Mouse (Mus musculus): ENCODE data around the gene Tex26.

Gene Tex26

DNA sequence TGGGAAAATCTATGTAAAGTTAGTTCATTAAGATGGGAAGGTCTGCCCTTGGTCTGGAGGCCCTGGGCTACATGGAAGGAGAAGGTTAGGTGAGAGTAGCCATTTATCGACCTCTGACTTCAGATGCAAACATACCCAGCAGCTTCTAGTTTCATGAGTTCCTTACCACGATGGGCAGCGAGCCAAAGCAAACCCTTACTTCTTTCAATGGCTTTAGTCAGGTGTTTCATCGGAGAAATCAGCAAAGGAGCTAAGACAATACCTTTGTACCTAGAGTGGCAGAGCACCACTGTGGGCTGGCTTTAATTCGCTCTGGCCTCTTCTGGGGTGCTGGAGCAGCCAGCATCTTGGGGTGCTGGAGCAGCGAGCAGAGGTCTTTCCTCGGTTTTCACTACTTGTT is 5.8 kb upstream of the Tex26 start:
- DNase-seq (ENCODE audit: low spot score): no peak

DNA sequence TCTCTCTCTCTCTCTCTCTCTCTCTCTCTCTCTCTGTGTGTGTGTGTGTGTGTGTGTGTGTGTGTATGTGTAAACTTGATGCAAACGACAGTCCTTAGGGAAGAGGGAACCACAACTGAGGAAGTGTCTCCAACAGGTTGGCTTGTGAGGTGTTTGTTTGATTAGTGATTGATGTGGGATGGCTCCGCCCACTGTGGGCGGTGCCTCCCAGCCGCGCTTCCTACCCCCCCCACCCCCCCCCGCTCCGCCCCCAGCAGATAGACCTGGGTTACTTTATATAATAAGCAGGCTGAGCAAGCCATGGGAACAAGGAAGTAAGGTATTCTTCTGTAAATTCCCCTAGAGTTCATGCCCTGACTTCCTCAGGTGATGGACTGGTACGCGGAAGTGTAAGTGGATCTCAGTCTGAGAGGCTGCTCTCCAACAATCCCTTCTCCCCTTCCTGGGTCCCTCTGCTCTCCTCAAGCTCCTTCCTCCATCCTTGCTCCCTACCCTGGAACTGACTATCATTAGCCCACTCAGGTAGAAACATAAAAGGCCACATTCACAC is 5.2 kb upstream of the Tex26 start:
- DNase-seq (ENCODE audit: low spot score): no peak

DNA sequence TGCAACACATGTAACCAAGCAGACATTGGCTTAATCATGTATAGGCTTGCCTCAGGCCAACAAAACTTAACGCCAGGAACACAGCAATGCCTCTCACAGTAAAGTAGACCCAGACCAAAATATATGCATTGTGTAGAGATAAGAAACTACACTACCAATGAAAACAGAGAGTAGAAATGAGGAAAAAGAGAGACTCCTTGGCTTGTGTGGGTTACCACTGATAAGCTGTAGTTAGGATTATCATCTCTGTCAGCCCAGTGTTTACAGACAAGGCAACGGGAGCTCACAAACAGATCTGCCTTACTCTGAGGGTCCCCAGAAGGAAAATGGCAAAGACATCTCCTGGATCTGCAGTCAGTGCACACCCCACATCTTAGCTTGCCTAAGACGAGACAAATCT is 2.9 kb upstream of the Tex26 start:
- DNase-seq (ENCODE audit: low spot score): no peak

DNA sequence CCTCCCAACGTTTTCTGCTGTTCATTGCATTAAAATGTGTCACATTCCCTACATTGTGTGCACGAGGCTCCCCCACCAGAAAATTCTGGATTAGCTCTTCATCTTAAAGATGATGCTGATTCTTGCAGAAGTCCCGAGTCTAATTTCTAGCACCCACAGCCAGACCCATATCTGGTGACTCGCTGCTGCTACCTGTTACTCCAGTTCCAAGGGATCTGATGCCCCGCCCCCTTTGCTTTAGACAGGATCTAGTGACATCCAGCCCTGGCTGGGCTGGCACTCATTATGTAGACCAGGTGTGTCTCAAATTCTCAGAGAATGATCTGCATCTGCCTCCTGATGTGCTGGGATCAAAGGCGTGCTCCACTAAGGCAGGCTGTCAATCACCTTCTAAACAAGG is 2.3 kb upstream of the Tex26 start:
- DNase-seq (ENCODE audit: low spot score): no peak

DNA sequence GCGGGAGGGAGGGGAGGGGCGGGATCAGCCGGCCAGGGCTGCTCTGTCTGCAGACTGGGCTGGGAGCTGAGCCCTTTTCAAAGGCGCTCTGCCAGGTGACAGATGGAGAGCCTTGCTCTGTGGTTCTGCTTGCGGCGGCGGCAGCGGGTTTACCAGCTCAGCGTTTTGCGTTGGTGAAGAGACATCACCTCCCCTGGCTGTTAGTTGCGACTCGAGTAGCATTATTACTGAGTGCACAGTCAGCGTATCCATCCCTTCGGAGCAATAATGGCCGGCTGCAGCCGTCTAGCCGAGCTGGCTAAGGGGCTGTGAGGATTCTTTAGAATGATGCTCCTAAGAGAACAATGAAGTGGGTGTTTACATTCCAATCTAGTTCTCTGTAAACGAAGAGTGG is 717 bp downstream of the Tex26 start:
- DNase-seq (ENCODE audit: low spot score): peak; percentile 44

DNA sequence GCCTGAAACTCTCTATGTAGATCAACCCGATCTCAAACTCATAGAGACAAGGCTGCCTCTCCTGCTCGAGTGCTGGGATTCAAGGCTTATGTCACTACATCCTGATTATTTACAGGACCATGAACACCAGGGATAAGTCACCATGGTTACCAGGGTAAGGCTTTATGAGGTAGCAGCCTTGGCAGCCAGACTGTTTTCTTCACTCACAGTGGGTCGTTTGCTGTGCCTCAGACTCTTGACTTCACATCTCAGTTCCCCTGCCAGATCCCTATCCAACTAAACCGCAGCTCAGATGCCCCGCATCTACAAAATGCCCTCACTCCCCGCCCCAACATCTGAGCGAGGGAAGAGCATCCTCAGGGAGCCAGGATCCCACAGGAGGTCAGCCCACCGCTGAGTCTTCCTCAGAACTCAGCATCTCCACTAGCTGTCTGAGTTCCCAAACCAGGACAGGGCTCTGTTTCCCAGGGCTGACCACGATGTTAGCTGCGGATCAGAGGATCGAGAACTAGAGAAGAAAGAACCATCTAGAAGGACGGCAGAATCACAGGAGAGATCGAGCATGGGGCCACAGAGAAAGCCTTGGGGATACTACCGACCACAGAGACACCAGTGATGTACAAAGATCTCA is 2.3 kb downstream of the Tex26 start:
- DNase-seq (ENCODE audit: low spot score): no peak

DNA sequence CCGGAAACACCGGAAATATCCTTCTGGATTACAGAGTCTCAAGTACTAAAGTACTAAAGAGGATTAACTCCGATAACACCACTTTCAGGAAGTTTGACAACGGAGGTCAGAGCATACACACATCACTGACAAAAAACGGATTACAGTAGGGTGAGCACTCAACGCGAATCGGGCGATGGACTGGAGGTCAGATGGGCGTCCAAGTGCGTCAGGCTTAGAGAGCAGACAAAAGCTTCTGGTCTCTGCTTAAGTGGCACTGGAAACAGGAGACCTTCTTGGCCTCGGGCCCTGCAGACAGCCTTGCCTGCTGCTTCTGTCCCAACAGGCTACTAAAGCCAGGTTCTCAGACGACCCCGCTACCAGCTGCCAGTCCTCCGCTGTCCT is 2.8 kb downstream of the Tex26 start:
- DNase-seq (ENCODE audit: low spot score): no peak

DNA sequence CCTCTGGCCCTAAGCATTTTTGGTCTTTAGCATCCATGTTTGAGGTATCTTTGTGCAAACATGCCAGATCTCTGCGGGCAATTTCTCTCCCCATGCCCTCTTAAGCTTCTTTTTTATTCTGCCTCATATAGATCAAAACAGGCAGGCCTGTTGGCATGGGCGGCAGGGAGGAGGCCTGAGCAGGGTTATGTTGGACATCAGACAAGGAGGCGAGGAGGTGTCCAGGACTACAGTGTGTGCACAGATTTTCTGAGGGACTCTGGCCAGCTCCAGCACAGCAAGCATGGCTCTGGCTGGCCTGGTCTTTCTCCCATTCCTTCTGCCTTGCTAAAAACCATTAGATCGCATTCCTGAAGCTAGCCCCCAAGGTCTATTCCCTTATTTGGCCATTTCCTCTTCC is 5.0 kb downstream of the Tex26 start:
- DNase-seq (ENCODE audit: low spot score): no peak

DNA sequence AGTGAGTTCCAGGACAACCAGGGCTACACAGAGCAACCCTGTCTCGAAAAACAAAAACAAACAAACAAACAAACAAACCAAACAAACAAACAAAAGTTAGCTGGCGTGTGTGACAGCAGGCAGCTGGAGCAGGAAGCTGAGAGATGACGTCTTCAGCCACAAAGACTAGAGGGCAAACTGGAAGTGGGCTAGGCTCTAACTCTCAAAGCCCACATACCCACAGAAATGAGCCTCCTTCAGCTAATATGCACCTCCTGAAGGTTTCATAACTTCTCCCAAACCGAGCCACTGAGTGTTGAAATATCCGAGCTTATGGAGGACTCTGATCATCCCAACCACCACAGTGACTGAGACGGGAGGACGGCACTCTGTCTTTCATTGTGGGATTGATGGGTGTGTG is 7.0 kb downstream of the Tex26 start:
- DNase-seq (ENCODE audit: low spot score): no peak

DNA sequence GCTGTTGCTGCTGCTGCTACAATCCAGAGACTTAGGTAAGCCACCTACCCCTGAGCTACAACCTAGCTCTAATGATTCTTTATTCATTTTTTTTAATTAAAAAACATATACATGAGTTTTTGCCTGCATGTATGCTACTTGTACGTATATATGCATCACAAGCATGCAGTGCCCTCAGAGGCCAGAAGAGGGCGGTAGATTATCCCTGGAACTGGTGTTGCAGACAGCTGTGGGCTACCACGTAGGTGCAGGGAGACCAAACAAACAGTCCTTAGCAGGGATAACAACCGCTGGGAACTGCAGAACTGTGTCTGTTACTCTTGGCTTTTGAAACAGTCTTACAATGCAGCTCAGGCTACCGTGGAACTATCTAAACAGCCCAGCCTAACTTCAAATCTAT is 8.3 kb downstream of the Tex26 start:
- DNase-seq (ENCODE audit: low spot score): no peak

DNA sequence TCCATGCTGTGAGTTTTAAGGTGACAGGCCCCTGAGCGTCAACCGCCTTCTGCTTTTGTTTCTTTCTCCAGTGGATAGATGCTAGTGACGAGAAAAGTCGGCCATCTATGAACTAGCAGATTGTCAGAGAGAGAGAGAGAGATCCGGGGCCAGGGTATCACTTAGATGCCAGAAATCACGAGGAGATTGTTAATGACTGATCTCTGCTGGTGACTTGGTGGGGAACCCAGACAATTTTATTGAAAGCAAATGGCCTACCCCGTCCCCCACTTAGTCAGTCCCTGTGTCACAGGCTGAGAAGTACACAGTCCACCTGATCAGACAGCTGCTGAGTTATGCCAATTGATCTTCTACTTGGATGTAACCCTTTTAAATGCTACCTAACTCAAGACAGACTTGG is 9.9 kb downstream of the Tex26 start:
- DNase-seq (ENCODE audit: low spot score): no peak

DNA sequence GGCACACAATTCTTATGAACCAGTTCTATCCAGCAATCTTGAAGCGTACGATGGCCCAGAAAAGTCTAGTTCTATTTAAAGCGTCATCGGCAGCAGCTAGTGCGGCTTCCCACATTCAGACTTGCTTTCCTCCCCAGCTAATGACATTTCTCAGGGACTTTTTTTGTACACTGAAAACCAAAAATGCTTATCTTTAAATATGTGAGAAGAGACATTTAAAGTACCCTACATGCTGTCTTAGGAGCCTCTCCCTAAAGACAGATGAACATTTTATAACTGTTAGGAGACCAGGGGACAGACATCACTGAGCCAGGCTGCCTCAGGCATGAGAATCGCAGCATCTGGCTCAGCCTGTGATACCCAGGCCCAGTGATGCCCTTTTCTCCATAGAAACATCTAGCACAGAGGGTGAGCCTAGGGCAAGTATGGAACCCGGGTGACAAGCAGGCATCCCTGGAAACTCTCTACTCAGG is 11.8 kb downstream of the Tex26 start:
- DNase-seq (ENCODE audit: low spot score): peak; percentile 34

DNA sequence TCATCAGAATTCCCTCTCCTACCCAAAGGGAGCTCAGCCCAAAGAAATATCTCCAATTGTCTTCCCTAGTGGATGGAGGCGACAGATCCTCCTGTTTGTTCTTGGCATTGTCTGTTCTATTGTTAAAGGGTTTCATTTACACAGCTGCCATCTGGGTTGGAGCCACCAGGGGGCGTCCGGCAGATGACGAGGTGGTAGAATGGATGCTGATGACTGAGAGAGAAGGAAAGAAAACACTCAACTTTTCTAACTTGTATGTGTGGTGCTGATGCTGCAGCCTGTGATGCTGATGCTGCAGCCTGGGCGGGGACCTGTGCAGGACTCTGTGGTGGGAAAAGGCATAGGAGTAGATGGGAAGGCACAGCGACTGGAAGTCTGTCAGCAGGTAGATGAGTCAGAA is 14.8 kb downstream of the Tex26 start:
- DNase-seq (ENCODE audit: low spot score): peak; percentile 39

DNA sequence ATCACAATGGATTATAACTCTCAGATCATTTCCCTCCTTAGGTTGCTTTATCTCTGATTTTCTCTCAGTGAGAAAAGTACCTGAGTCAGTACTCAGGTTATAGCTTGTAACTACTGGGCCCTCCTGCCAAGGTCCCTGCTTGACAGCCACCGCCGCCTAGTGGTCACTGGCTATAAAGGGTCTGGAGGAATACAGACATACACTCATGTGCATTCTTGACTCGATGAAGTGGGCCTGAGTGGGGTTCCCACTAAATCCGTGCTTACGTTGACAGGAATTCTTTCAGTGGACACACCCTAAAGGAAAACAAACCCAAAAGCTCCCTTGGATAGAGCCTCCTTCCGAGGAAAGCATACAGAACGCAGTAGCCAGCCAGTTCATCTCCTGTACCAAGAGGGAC is 17.1 kb downstream of the Tex26 start:
- DNase-seq (ENCODE audit: low spot score): no peak

DNA sequence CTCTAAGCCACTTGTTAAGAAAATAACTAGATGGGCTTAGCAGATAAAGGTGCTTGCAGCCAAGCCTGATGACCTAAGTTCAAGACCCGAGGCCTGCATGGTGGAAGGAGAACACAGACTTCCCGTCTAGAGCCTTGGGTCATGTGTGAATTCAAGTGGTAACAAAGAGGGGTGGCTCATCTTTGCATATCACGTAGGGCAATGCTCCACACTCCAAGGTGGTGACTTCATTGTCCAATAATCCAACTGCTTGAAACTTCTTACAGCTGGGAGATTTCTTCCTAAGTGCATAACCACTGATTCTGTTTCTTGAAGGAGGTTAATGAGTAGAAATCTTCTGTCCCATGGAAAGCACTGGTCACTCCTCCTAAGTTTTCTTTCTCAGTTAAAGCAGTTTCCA is 22.6 kb downstream of the Tex26 start:
- DNase-seq (ENCODE audit: low spot score): no peak

DNA sequence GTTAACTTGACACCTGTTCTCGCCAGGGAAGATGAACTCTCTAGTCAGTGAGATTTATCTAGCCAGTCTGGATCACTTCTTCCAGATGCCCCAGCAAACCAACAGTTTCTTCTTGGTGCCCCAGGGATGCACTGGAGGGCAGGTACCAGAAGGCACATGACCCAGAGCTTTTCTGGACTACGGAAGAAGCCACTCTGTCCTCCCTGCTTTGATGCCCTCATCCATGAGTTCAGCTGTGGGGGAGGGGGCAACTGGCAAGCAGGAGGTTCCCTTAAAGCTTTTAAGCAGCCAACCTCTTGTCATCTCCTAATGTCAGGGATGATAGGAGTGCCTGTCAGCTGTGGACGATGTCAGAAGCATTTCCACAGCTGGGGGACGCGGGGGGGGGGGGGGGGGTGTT is 25.8 kb downstream of the Tex26 start:
- no peak for DNase-seq (ENCODE audit: low spot score)

DNA sequence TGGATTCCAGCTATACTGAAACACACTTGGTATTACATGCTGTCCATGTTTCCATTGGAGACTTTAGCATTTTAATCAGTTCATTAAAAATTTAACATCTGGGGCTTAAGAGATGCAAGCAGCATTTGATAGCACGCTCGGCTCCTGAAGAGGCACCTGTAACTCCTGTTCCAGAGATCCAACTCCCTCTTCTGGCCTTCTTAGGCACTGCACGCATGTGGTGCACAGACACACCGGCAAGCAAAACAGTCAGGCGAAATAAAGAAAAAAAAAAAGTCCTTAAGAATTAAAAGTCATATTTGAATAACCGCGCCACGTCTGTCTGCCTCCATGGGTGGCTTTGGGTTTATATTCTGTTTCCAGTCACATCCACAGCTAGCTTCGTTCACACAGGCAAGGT is 34.7 kb downstream of the Tex26 start:
- DNase-seq (ENCODE audit: low spot score): no peak

DNA sequence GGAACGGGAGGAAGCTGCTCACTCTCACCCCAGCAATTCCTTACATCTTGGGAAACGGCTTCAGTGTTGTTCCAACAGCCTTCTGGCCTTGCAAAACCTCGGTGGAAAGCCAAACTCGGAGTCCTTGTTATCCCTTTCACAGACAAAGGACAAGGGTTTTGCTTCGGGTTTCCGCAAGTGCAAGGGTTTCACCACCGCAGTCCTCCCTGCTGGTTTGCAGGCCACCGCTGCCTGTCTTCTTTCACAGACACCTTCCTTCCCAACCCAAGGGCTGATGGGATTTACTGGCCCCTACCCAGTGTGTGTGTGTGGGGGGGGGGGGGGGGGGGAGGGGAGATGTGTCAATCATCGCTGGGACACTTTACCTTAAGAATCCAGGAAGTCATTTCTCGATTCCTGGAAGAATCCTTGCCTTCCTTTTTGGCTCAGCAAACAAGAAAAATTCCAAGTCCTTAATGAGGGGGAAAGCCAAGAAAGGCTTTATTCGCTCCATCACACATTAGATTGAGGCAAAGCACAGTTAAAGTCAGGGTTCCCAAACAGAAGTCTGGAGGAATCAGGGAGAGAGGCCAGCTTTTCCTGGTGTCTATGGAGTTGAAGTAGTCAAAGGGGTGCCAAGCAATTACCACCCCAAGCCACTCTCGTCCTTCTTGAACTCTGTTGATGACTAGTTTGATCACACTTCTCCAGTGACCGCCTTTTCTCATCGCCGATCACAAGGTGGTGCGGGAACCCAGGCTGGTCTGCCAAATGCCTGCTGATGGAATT is 35.4 kb downstream of the Tex26 start:
- no peak for DNase-seq (ENCODE audit: low spot score)

DNA sequence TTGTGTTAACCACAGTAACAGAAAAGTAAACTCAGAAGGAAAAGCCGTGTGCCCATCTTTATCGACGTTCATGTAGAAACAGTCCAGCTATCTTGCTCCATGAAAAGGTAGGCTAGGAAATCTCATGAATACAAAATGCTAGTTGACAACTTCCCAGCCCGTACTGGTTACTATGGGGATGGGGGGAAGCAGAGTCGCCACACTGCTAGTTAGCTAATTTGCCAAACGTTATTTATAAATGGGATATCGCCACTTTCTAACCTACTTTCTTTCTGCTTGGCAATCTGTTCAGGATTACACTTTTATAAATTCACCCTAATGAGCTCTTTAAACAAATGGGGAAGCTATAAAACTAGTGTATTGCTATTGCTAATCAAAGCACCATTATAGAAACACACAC is 42.5 kb downstream of the Tex26 start:
- no peak for DNase-seq (ENCODE audit: low spot score)

DNA sequence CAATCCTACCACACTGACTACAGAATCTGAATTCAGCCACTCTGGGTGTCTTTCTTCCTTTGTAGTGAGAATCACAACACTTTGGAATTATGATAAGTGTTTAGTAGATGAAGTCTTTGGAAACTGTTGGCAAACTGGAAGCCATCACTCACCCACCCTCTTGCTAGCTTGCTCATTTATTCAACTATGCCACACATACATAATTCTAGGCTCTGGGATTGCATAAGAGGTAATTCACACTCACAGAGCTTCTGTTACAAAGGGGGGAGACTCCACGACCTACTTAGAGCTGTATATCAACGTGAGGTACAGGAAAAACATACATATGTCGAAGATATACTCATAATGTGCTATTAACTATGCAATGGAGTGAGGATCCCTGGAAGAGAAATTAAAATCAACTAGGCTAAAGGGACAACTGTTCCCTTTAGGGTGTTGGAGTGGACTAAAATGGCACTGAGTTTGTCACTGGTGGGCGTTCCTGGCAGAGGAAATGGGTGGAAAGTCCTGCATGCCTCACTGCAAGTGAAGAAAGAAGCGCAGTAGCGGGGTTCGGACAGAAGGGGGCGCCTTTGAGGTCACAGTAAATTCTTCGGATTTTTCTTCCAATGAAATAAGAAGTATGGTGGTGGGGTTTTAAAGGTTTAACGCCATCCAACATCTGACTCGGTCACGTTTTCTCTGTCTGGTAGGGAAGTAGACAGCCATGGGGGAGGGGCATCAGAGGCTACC is 44.0 kb downstream of the Tex26 start:
- DNase-seq (ENCODE audit: low spot score): no peak

DNA sequence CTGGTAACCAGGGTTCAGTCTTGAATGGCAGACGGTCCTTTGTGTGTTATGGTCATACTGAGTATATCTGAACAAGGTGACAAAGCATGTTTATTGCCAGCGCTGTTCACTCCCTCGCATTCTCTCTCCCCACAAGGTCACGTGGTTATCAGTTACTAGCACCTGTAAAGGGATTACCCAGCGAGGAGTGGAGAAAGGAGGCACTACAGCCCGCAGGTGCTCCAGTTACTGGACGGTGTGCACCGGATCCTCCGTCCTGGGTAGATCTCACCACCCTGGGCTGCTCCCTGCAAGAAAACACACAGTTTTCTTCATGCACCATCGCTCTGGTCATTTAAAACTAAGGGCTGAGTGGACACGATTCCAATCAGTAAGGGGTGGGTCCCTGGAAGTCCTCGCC is 44.8 kb downstream of the Tex26 start:
- DNase-seq (ENCODE audit: low spot score): no peak

DNA sequence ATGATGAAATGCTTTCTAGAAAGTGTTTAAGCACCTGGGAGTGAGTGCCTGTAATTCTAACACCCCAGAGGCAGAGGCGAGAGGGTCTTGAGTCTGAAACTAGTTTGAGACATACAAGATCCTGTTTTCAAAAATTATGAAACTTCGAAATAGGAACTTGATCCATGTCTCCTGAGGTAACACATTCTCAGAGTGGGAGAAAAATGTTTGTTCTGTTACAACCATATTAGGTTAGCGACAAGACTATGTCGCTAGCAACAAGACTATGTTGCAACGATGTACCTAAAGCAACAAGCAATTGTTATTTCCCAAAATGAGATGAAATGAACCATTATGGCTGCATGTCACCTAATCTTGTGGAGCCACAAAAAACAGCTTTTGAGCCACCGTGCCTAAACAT is 46.0 kb downstream of the Tex26 start:
- no peak for DNase-seq (ENCODE audit: low spot score)

DNA sequence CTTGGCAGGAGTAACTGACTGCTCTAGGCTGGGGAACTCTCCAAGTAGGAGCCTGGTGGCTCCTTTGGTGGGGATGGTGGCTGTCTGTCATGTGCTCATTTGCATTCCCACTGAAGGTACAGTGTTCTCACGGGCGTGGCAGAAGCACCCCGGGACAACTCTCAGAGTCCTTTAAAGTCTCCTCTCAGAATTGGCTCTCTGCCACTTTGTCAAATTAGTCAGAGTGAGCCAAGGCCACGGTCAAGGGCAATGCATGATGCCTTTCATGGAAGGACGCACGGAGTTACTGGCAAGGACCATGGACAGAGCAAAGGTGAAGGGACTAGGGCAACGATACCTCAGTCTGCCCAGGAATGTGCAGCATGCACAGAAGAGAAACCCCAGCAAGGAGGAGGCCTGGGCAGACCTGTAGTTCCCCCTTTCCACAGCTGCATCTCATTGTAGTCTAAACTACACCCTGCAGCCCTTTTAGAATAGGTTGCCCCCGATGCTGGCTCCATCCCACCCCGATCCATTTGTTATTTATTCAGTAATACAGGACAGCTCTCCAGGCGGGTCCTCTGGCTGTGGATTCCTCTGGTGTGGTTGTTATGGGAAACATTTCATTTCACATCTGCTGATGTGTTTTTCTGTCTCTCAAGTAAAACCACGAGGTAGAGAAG is 49.0 kb downstream of the Tex26 start:
- DNase-seq (ENCODE audit: low spot score): no peak

Measured in left cerebral cortex, adult 11 months (tissue).